Mouse (Mus musculus) MN1 (cell line): ENCODE data around the gene Ccr9.
A peak's percentile ranks its signal among the peaks of the same experiment; 100 is the strongest.
"Not testable (repeated sequence)": the region's sequence is repeated elsewhere in the genome, so short reads cannot be mapped to it uniquely, and the experiment has no call there.

Experiments
- DNase-seq: peaks from one replicate; pipeline ENCODE4 v3.0.0-alpha.2; 2016; ENCODE audit warnings: low spot score

The Ccr9 gene

GRCm38 (mm10) chr9:123716301-123716700, 38.1 kb downstream of the Ccr9 start:
- no peak for DNase-seq

- DNase-seq, result peak; percentile 99
These were observed 39.2 kb downstream of the Ccr9 start, which contains the start of gene Lztfl1 for GRCm38 (mm10) chr9:123717186-123718008. Gene Lztfl1, minus strand, starts transcription at chr9:123717697.

- DNase-seq, result no peak
These were observed 44.7 kb downstream of the Ccr9 start for GRCm38 (mm10) chr9:123722737-123723493.

GRCm38 (mm10) chr9:123731271-123731670, 53.0 kb downstream of the Ccr9 start:
- no peak for DNase-seq

GRCm38 (mm10) chr9:123734133-123734532, 55.9 kb downstream of the Ccr9 start:
- no peak for DNase-seq

GRCm38 (mm10) chr9:123740799-123741198, 62.6 kb downstream of the Ccr9 start:
- DNase-seq, result no peak

- DNase-seq, result not testable (repeated sequence)
These were observed 71.4 kb downstream of the Ccr9 start for GRCm38 (mm10) chr9:123749687-123750086.

- DNase-seq, result no peak
These were observed 76.1 kb downstream of the Ccr9 start for GRCm38 (mm10) chr9:123754333-123754732.

- no peak for DNase-seq
These were observed 78.5 kb downstream of the Ccr9 start for GRCm38 (mm10) chr9:123756752-123757151.

GRCm38 (mm10) chr9:123757326-123757725, 79.1 kb downstream of the Ccr9 start:
- no peak for DNase-seq

- no peak for DNase-seq
These were observed 79.9 kb downstream of the Ccr9 start for GRCm38 (mm10) chr9:123758156-123758555.

GRCm38 (mm10) chr9:123758645-123759044, 80.4 kb downstream of the Ccr9 start:
- no peak for DNase-seq

GRCm38 (mm10) chr9:123760806-123761205, 82.6 kb downstream of the Ccr9 start:
- DNase-seq, result no peak

GRCm38 (mm10) chr9:123762886-123763285, 84.6 kb downstream of the Ccr9 start:
- DNase-seq, result no peak

GRCm38 (mm10) chr9:123763771-123764170, 85.5 kb downstream of the Ccr9 start:
- DNase-seq, result no peak

- DNase-seq, result no peak
These were observed 88.8 kb downstream of the Ccr9 start for GRCm38 (mm10) chr9:123766996-123767395.

GRCm38 (mm10) chr9:123768443-123768842, 90.2 kb downstream of the Ccr9 start:
- DNase-seq, result no peak

GRCm38 (mm10) chr9:123769532-123769931, 91.3 kb downstream of the Ccr9 start:
- DNase-seq, result no peak

GRCm38 (mm10) chr9:123773299-123773698, 95.1 kb downstream of the Ccr9 start:
- DNase-seq, result not testable (repeated sequence)

GRCm38 (mm10) chr9:123788855-123789529, 110.8 kb downstream of the Ccr9 start:
- no peak for DNase-seq

- peak; percentile 42 for DNase-seq
These were observed 117.9 kb downstream of the Ccr9 start for GRCm38 (mm10) chr9:123796174-123796573.

- DNase-seq, result no peak
These were observed 123.3 kb downstream of the Ccr9 start for GRCm38 (mm10) chr9:123801527-123801926.

GRCm38 (mm10) chr9:123802421-123802820, 124.2 kb downstream of the Ccr9 start:
- no peak for DNase-seq
